Mouse (Mus musculus) CH12.LX (cell line): ENCODE data around the gene Lpcat2b. TPM values are rescaled to one million over a fixed set of nuclear protein-coding genes. Genes with fewer than 3 reads are reported as not detected.
A peak's percentile ranks its signal among the peaks of the same experiment; 100 is the strongest.

Experiments
- DNase-seq: peaks from one replicate; pipeline ENCODE4 v3.0.0-alpha.2; 2013; ENCODE audit errors: extremely low read depth
- H3K27ac ChIP-seq: 2 replicates; pipeline ENCODE4 v1.5.1; 2012; ENCODE audit warnings: low read depth, mild to moderate bottlenecking, control low read depth, moderate library complexity; ENCODE audit not compliant: insufficient read depth
- H3K27me3 ChIP-seq: replicated peaks from 2 replicates; pipeline ENCODE3; 2012; ENCODE audit warnings: inconsistent platforms
- H3K36me3 ChIP-seq, 2 experiments: replicated peaks in 1 of 2; 2 replicates each; pipeline versions ENCODE3 to v1.6.1; 2012; ENCODE audit warnings: inconsistent platforms in 1 of 2, low read length in 1 of 2, mild to moderate bottlenecking in 1 of 2, mixed read lengths in 1 of 2, moderate library complexity in 1 of 2; ENCODE audit not compliant: control insufficient read depth in 1 of 2, insufficient read depth in 1 of 2
- H3K4me1 ChIP-seq, 2 experiments: 2 replicates each; pipeline ENCODE4 v1.6.1; 2012; ENCODE audit warnings: inconsistent platforms in 1 of 2, moderate library complexity in 1 of 2; ENCODE audit not compliant: insufficient read depth in 2 of 2, control insufficient read depth in 1 of 2
- H3K4me2 ChIP-seq: 2 replicates; pipeline ENCODE4 v1.6.1; 2012; ENCODE audit warnings: low read depth, mild to moderate bottlenecking, control low read depth; ENCODE audit not compliant: poor library complexity, insufficient read depth, severe bottlenecking
- H3K4me3 ChIP-seq, 3 experiments: fragments of 150-350 bp in 1 of 3; sonication (generic) in 1 of 3; replicated peaks in 1 of 3; 2 replicates each; pipeline versions ENCODE3 to v1.5.1; 2011 to 2012; ENCODE audit warnings: low read depth in 2 of 3, low read length in 2 of 3, mild to moderate bottlenecking in 2 of 3, moderate library complexity in 2 of 3, control low read depth in 1 of 3, improper control_type of control experiment in 1 of 3, inconsistent platforms in 1 of 3, mixed read lengths in 1 of 3; ENCODE audit not compliant: poor library complexity in 1 of 3
- H3K79me2 ChIP-seq: replicated peaks from 2 replicates; pipeline ENCODE4 v1.6.1; 2012; ENCODE audit warnings: mild to moderate bottlenecking, moderate library complexity; ENCODE audit not compliant: control insufficient read depth, poor library complexity, insufficient read depth, severe bottlenecking; ENCODE audit errors: extremely low read depth
- H3K9ac ChIP-seq: 2 replicates; pipeline ENCODE4 v1.6.1; 2012; ENCODE audit warnings: low read depth, mild to moderate bottlenecking, control low read depth, moderate library complexity; ENCODE audit not compliant: insufficient read depth
- H3K9me3 ChIP-seq: replicated peaks from 2 replicates; pipeline ENCODE3; 2012; ENCODE audit warnings: low read length, inconsistent platforms, mixed read lengths
- BHLHE40 ChIP-seq: IDR thresholded peaks from 2 replicates; pipeline ENCODE4 v1.6.1; 2011; ENCODE audit warnings: mild to moderate bottlenecking, low read depth, low read length, improper control_type of control experiment
- CHD2 ChIP-seq: IDR thresholded peaks from 2 replicates; pipeline ENCODE4 v1.6.1; 2011; ENCODE audit warnings: low read length, improper control_type of control experiment
- CTCF ChIP-seq, 2 experiments: IDR thresholded peaks in 1 of 2; conservative IDR thresholded peaks in 1 of 2; 2 replicates each; pipeline ENCODE4 v1.5.1; 2011 to 2012; ENCODE audit warnings: low read depth in 2 of 2, low read length in 2 of 2, improper control_type of control experiment in 1 of 2, inconsistent platforms in 1 of 2, mild to moderate bottlenecking in 1 of 2, moderate library complexity in 1 of 2
- E2F4 ChIP-seq: IDR thresholded peaks from 2 replicates; pipeline ENCODE4 v1.6.1; 2011; ENCODE audit warnings: low read depth, low read length, improper control_type of control experiment; ENCODE audit not compliant: insufficient replicate concordance
- EP300 ChIP-seq: IDR thresholded peaks from 2 replicates; pipeline ENCODE4 v1.6.1; 2011; ENCODE audit warnings: low read length, improper control_type of control experiment
- GABPA ChIP-seq: IDR thresholded peaks from 2 replicates; pipeline ENCODE4 v1.6.1; 2012; ENCODE audit warnings: low read depth, low read length, improper control_type of control experiment, inconsistent platforms; ENCODE audit not compliant: insufficient replicate concordance
- HCFC1 ChIP-seq: IDR thresholded peaks from 2 replicates; pipeline ENCODE4 v1.6.1; 2012; ENCODE audit warnings: low read depth, mild to moderate bottlenecking, inconsistent platforms, low read length, improper control_type of control experiment
- JUN ChIP-seq: IDR thresholded peaks from 2 replicates; pipeline ENCODE4 v1.6.1; 2011; ENCODE audit warnings: low read depth, mild to moderate bottlenecking, low read length, improper control_type of control experiment, moderate library complexity; ENCODE audit not compliant: insufficient read depth
- KAT2A ChIP-seq: IDR thresholded peaks from 2 replicates; pipeline ENCODE4 v1.6.1; 2012; ENCODE audit warnings: low read length, improper control_type of control experiment, inconsistent platforms; ENCODE audit not compliant: insufficient replicate concordance
- MAFK ChIP-seq: IDR thresholded peaks from 2 replicates; pipeline ENCODE4 v1.6.1; 2011; ENCODE audit warnings: low read length, improper control_type of control experiment; ENCODE audit not compliant: insufficient replicate concordance
- MAZ ChIP-seq: IDR thresholded peaks from 2 replicates; pipeline ENCODE4 v1.6.1; 2012; ENCODE audit warnings: low read depth, mild to moderate bottlenecking, inconsistent platforms, low read length, improper control_type of control experiment, moderate library complexity
- PAX5 ChIP-seq: IDR thresholded peaks from 2 replicates; pipeline ENCODE4 v1.6.1; 2012; ENCODE audit warnings: low read length, inconsistent platforms, mixed read lengths
- RCOR1 ChIP-seq: conservative IDR thresholded peaks from 2 replicates; pipeline ENCODE4 v1.6.1; 2012; ENCODE audit warnings: low read depth, mild to moderate bottlenecking, inconsistent platforms, low read length, improper control_type of control experiment
- SMC3 ChIP-seq: IDR thresholded peaks from 2 replicates; pipeline ENCODE4 v1.6.1; 2011; ENCODE audit warnings: low read depth, low read length, improper control_type of control experiment
- UBTF ChIP-seq: IDR thresholded peaks from 2 replicates; pipeline ENCODE4 v1.6.1; 2012; ENCODE audit warnings: low read depth, mild to moderate bottlenecking, inconsistent platforms, low read length, improper control_type of control experiment, moderate library complexity
- USF1 ChIP-seq: IDR thresholded peaks from 2 replicates; pipeline ENCODE4 v1.6.1; 2014; ENCODE audit warnings: low read depth, mild to moderate bottlenecking, inconsistent platforms, low read length, improper control_type of control experiment
- ZKSCAN1 ChIP-seq: IDR thresholded peaks from 2 replicates; pipeline ENCODE4 v1.6.1; 2012; ENCODE audit warnings: low read depth, inconsistent platforms, low read length, improper control_type of control experiment, borderline replicate concordance
- ZMIZ1 ChIP-seq: IDR thresholded peaks from 2 replicates; pipeline ENCODE4 v1.6.1; 2012; ENCODE audit warnings: low read depth, mild to moderate bottlenecking, inconsistent platforms, low read length, improper control_type of control experiment
- ZNF384 ChIP-seq: IDR thresholded peaks from 2 replicates; pipeline ENCODE4 v1.6.1; 2012; ENCODE audit warnings: low read depth, low read length, improper control_type of control experiment, inconsistent platforms
- dilution Hi-C: fragments of 300-500 bp; cut with MboI; formaldehyde crosslinking; loops from 2 replicates; pipeline ENCODE4 v1.14.3; 2020; ENCODE audit warnings: low sequenced_read_pairs; ENCODE audit not compliant: extremely low pct_unique_long_range_greater_than_20kb, extremely low pct_ligation_motif_present
- in situ Hi-C: fragments of 300-500 bp; cut with MboI; formaldehyde crosslinking; loops from 3 replicates; pipeline ENCODE4 v1.14.3; 2019; ENCODE audit warnings: low sequenced_read_pairs, low pct_ligation_motif_present, low pct_unique_long_range_greater_than_20kb, mixed read lengths
- polyA plus RNA-seq: library from polyadenylated mRNA; unstranded; fragments of >175 nt; gene quantifications from 2 replicates; pipeline ENCODE4 v1.2.1, GENCODE M21; 2012; ENCODE audit warnings: low read depth; ENCODE audit not compliant: insufficient read length
- total RNA-seq, 2 experiments: library from RNA; depleted of rRNA; stranded (reverse); fragments of 300-350 nt in 1 of 2; fragments of >200 nt in 1 of 2; gene quantifications; 2 replicates each; pipeline ENCODE4 v1.2.3; 2012 to 2014

Lpcat2b gene
- total and polyA plus RNA-seq, 3 experiments = not detected

GRCm38 (mm10) chr5:107434001-107434400, 2.7 kb downstream of the Lpcat2b start:
- in situ Hi-C loops = no loop called here
- Histone ChIP-seq H3K9ac (no peak overlapping the region), H3K4me2 (no peak overlapping the region), H3K4me3 (no peak overlapping the region)
- TF ChIP-seq UBTF (no peak), MAZ (no peak), EP300 (no peak), BHLHE40 (no peak), PAX5 (no peak), CHD2 (no peak), CTCF (conservative IDR thresholded peaks at IDR 0.05 in 1 of 2, IDR thresholded peaks at IDR 0.05 in 1 of 2; ENCODE audit: low read depth in 2 of 2, low read length in 2 of 2) (no peak), KAT2A (no peak), SMC3 (no peak), RCOR1 (no peak), JUN (no peak), MAFK (no peak), E2F4 (no peak), USF1 (no peak), ZMIZ1 (no peak), GABPA (no peak), HCFC1 (no peak), ZKSCAN1 (no peak)
- TF ChIP-seq, all 38 proteins: peak for 0
- no peak for DNase-seq
- peaks cover 9 to 20% of the 10 kb centered on the region in 2 experiments; a peak in 3 of 4 replicates for H3K4me1 ChIP-seq
- dilution Hi-C loops = no loop called here
- no peaks in the 10 kb centered on the region for H3K36me3 ChIP-seq
- H3K79me2 ChIP-seq = no peaks in the 10 kb centered on the region
- H3K27me3 ChIP-seq = no peaks in the 10 kb centered on the region
- no peaks in the 10 kb centered on the region for H3K9me3 ChIP-seq
- no peak overlapping the region for H3K27ac ChIP-seq

GRCm38 (mm10) chr5:107436185-107436584, 4.8 kb downstream of the Lpcat2b start:
- in situ Hi-C loops = no loop called here
- H3K9ac ChIP-seq = no peak overlapping the region
- no peaks in the 10 kb centered on the region for H3K79me2 ChIP-seq
- H3K36me3 ChIP-seq = peaks cover 0 to 2% of the 10 kb centered on the region in 2 experiments
- H3K27me3 ChIP-seq = no peaks in the 10 kb centered on the region
- DNase-seq = no peak
- H3K9me3 ChIP-seq = no peaks in the 10 kb centered on the region
- H3K4me1 ChIP-seq = peaks cover 9 to 28% of the 10 kb centered on the region in 2 experiments; a peak in 3 of 4 replicates
- H3K4me3 ChIP-seq = no peak overlapping the region
- dilution Hi-C loops = no loop called here
- H3K27ac ChIP-seq = no peak overlapping the region
- peak; percentile 67 for TF ChIP-seq ZNF384
- no peak for TF ChIP-seq HCFC1
- TF ChIP-seq BHLHE40 = no peak
- no peak overlapping the region for H3K4me2 ChIP-seq
